Mouse (Mus musculus) kidney, adult 2 months (tissue): ENCODE measurements at regions not wholly inside any gene's neighbourhood (a gene's known extent, or its start where the extent isn't known, plus 50 kb on each side); places are given as distances from the start of the nearest gene placed in this dataset.

Experiments used
- DNase-seq: peaks from one replicate; pipeline ENCODE4 v3.0.0; 2021
- H3K27ac ChIP-seq: fragments of 200-500 bp; 2 replicates; pipeline ENCODE4 v1.5.1; 2012; ENCODE audit warnings: low read depth, low read length, control low read depth, inconsistent platforms; ENCODE audit not compliant: insufficient read depth
- H3K27me3 ChIP-seq: fragments of 200-500 bp; replicated peaks from 2 replicates; pipeline ENCODE4 v1.6.1; 2012; ENCODE audit warnings: mild to moderate bottlenecking, moderate library complexity, low read length, inconsistent platforms; ENCODE audit not compliant: control insufficient read depth, insufficient read depth
- H3K36me3 ChIP-seq: fragments of 200-500 bp; 2 replicates; pipeline ENCODE4 v1.6.1; 2012; ENCODE audit warnings: mild to moderate bottlenecking, moderate library complexity, low read length, inconsistent platforms; ENCODE audit not compliant: control insufficient read depth, insufficient read depth
- H3K4me1 ChIP-seq: fragments of 200-500 bp; 2 replicates; pipeline ENCODE4 v1.6.1; 2011; ENCODE audit warnings: low read length; ENCODE audit not compliant: control insufficient read depth, insufficient read depth
- H3K4me3 ChIP-seq: fragments of 200-500 bp; 2 replicates; pipeline ENCODE4 v1.5.1; 2011; ENCODE audit warnings: mild to moderate bottlenecking, low read depth, low read length, control low read depth; ENCODE audit not compliant: insufficient read depth
- CTCF ChIP-seq: fragments of 200-500 bp; conservative IDR thresholded peaks from 2 replicates; pipeline ENCODE4 v1.5.1; 2011; ENCODE audit warnings: low read depth, mild to moderate bottlenecking, control low read depth, low read length, moderate library complexity, mixed read lengths; ENCODE audit not compliant: insufficient read depth, insufficient read length
- POLR2A ChIP-seq: fragments of 200-500 bp; IDR thresholded peaks from one replicate; pipeline ENCODE4 v1.6.1; 2011; ENCODE audit warnings: low read depth, low read length, control low read depth
- WGBS: fragments of 180-500 bp; shearing (Covaris S2); methylation state at CpG from one replicate; pipeline ENCODE4 v1.1.7; 2018; 5-methylcytosine and 5-hydroxymethylcytosine counted together

DNA sequence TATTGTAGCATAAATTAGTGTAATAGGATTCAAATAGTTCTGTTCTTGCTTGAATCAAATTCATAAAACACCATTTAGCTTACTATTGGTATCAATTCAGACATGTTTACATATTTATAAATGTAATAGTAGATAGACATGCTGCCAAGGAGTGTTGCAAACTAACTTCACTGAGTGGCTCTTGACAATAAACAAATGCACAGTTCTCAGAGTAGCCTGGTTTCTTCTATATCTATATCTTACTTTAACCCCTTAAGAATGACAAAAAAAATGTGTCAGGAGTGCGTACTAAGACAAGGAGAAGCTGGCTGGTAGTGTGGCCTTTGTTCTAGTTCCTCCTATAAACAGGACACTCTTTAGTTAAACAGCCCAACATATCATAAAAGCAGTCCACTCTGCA lies 213.0 kb upstream of the Nrsn1 start:
- no peak for TF ChIP-seq POLR2A
- no peaks in the 10 kb centered on the region for H3K4me1 ChIP-seq
- no peak overlapping the region for H3K27ac ChIP-seq
- no peak overlapping the region for H3K4me3 ChIP-seq
- H3K36me3 ChIP-seq: no peaks in the 10 kb centered on the region
- no peak for DNase-seq
- 88% methylated on average over 1 of the region's 1 CpGs for WGBS
- no peaks in the 10 kb centered on the region for H3K27me3 ChIP-seq

DNA sequence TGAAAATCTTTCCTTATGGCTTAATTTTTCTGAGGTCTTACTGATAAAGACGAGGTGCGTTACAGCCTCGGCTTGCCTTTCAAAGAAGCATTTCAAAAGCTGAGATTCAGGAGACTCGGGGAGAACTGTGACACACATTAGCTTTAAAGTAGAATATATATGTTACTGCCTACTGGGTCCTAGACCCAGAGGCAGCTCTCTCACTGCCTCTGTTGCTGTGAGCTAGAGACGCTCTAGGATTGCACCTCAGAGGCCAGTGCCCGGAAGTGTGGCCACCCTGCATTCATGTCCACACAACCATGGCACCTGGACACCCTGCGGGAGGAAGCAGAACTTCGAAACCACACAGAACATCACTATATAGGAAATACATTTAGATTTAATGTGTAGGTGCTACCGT lies 181.6 kb upstream of the Nrsn1 start:
- 86% methylated on average over 9 of the region's 9 CpGs for WGBS
- Histone ChIP-seq H3K4me1 (no peaks in the 10 kb centered on the region; the same call in 1 of the 2 replicates), H3K27me3 (no peaks in the 10 kb centered on the region), H3K4me3 (no peak overlapping the region), H3K36me3 (no peaks in the 10 kb centered on the region), H3K27ac (no peak overlapping the region)
- no peak for DNase-seq
- TF ChIP-seq CTCF (no peak), POLR2A (no peak)

DNA sequence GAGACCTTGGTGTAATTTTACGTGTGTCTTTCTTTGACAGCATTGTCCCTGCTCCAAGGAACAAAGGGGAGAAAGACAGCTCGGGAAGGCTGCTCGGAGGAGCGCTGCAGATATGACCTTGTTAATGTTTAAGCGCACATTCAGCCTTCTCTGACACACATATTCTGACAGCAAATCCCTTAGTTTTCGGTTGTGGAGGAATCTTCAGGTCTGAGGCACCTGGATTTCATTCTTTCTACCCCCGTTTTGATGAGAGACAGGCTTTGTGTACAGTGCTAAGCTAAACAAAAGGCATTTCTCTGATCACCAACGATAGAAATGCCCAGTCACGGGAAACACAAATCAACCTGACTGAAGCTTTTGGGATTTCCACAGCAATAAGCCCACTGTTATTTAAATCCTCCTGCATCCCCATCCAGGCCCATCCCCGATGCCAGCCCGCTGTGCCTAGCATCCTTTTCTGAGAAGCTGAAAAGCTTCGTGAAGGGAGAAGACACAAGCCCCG lies 181.1 kb upstream of the Nrsn1 start:
- Histone ChIP-seq H3K4me1 (no peaks in the 10 kb centered on the region; the same call in 1 of the 2 replicates), H3K27ac (no peak overlapping the region), H3K4me3 (no peak overlapping the region), H3K36me3 (no peaks in the 10 kb centered on the region), H3K27me3 (no peaks in the 10 kb centered on the region)
- WGBS: 53% methylated on average over 13 of the region's 13 CpGs
- no peak for DNase-seq
- TF ChIP-seq CTCF (no peak), POLR2A (no peak)

DNA sequence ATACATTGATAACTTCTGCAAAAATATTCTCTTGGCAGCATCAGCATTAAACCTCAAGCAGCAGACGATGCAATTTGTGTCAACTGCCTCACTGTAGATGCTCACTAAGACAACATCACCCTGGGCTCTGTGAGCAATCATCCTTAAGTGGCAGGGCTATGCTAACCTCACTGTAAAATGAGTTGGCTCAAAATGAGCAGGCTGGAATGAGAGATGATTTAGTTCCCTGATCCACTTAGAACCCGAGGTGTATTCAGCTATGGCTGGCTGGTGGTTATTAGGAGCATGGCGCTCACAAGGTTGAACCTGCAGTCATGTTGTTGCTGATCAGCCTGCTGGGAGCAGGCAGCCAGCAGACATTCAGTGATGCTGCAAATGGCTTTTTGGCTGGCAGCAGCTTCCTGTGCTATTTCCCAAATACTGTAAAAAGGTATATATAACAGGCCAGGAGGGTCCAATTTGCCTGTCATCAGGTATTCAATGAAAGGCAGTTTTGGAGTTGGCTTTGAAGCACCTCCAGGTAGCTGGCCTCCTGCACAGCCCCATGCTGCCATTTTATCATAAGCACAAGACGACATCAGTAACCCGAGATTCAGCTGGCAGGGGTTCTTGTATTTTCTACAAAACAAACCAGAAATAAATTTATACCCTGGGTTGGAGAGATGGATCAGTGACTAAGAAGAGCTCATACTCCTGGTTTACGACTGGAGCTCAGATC lies 159.6 kb upstream of the Nrsn1 start:
- TF ChIP-seq CTCF (no peak), POLR2A (no peak)
- DNase-seq: no peak
- H3K4me1 ChIP-seq: no peaks in the 10 kb centered on the region
- H3K27ac ChIP-seq: no peak overlapping the region
- H3K36me3 ChIP-seq: no peaks in the 10 kb centered on the region
- no peaks in the 10 kb centered on the region for H3K27me3 ChIP-seq
- no peak overlapping the region for H3K4me3 ChIP-seq
- WGBS: 61% methylated on average over 6 of the region's 6 CpGs

GRCm38 (mm10) chr13:25403182-25403795 lies 133.0 kb upstream of the Nrsn1 start:
- Histone ChIP-seq H3K27me3 (no peaks in the 10 kb centered on the region), H3K27ac (no peak overlapping the region), H3K4me3 (no peak overlapping the region), H3K36me3 (no peaks in the 10 kb centered on the region), H3K4me1 (no peaks in the 10 kb centered on the region)
- WGBS: 62% methylated on average over 3 of the region's 3 CpGs
- no peak for TF ChIP-seq CTCF
- TF ChIP-seq POLR2A: no peak
- no peak for DNase-seq

DNA sequence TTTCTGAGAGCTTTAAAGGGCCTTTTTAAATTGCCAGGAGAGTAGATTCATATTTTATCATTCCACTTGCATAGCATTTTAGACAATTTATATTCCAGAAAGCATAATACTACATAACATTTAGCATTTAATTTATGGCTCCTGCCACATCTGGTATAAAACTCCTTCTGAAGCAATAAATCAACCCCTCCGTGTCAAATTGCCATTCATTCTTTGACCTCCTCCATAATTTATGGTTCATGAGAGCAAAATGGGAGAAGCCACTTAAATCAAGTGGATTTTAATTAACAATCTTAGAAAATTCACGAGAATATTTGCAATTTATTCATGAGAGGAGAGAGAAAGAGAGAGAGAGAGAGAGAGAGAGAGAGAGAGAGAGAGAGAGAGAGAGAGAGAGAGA lies 132.4 kb upstream of the Nrsn1 start:
- H3K27ac ChIP-seq: no peak overlapping the region
- TF ChIP-seq POLR2A (no peak), CTCF (no peak)
- no peaks in the 10 kb centered on the region for H3K27me3 ChIP-seq
- no peak for DNase-seq
- H3K4me1 ChIP-seq: no peaks in the 10 kb centered on the region
- WGBS: 19% methylated on average over 2 of the region's 2 CpGs
- H3K4me3 ChIP-seq: no peak overlapping the region
- no peaks in the 10 kb centered on the region for H3K36me3 ChIP-seq

DNA sequence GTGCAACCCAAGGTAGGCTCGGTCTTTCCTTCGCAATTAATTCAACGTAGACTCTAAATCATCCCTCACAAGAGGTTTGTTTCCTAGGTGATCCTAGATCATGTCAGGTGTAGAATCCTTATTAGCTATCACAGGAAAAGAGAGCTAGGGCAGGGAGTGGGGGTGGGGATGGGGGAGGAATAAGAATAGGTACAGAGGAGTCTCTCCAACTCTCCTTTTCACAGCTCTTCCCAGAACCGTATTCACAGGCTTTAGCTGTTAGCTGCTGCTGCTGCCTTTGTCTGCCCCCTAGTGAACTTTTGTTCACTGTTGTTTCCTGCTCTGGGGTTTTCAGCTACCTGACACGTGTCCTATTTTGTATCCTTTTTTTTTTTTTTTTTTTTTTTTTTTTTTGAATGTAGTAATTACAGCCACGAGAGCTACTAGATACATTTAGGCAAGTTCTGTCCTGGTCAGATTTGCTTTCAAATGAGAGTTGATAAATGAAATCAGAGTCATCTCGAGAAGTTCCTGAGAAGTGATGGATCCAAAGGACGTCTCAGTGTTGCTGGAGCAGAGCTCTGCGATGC lies 131.7 kb upstream of the Nrsn1 start:
- no peaks in the 10 kb centered on the region for H3K4me1 ChIP-seq
- no peaks in the 10 kb centered on the region for H3K36me3 ChIP-seq
- H3K27me3 ChIP-seq: no peaks in the 10 kb centered on the region
- DNase-seq: no peak
- no peak overlapping the region for H3K4me3 ChIP-seq
- no peak overlapping the region for H3K27ac ChIP-seq
- TF ChIP-seq POLR2A (no peak), CTCF (no peak; the same call in 1 of the 2 replicates)
- WGBS: 58% methylated on average over 9 of the region's 9 CpGs
